Mouse (Mus musculus) CD8-positive naive resting alpha-beta T cell, adult 57 days (primary cell): ENCODE measurements around the gene Cxcr5. TPM values are rescaled to one million over a fixed set of nuclear protein-coding genes. Genes with fewer than 3 reads are reported as not detected.

Experiments used
- total RNA-seq: library from RNA; stranded (reverse); gene quantifications from one replicate; pipeline ENCODE4 v1.2.4, GENCODE M21; 2023

Cxcr5 gene
- total RNA-seq: 19.7 TPM

DNA sequence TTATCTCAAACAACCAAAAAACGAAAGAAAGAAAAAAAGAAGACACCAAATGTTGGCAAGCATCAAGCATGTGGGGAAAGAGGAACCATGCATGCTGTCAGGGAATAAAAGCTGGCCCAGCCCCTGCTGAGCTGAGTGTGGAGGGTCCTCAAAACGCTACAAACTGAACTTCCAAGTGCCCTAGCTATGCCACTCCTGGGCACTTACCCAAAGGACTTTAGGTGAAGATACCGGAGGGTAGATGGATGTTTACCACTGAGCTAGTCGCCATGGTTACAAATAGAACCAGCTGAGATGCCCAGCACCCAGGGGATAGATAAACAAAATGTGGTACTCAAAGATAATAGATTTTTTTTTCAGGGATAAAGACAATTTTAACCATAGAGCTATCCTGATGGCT lies at the start of gene Cxcr5:
Gene Cxcr5, minus strand, starts transcription at position 281 of the 400 bp plus-strand sequence.

DNA sequence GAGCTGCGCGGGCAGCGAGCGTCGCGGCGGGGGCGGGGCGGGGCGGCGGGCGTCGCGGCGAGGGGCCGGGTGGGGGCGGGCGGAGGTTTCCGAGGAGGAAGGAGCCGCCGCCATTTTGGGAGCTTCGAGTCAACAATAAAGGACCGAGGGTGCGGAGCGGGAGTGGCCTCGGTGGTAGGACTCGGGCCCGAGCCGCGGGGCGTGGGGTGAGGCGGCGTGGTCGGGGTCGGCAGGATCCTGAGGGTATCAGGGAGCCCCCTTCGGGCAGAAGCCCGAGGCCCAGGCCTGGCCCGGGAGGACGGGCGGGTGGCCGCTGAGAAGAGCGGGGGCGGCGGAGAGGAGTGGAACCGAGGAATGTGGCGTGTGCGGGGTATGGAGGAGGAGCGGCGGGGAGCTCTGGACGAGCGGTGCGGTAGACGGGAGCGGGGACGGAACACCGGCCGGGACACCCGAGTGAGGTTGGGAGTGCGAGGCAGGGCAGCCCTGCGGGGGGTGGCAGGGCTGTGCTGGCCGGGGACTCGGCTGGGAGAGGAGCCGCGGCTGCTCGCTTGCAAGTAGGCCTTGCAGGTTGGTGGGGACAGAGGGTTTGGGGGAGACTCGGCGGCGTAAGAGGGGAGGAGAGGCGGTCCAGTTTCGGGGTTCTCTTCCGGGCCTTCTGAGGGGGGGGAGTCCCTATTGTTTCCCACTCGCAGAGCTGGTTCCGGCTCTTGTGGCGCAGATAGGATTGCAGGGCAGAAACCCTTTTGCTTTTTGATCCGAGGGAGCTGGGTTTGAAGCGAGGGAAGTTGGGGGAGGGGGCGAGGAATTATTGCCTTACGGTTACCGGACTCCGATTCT lies 43.3 kb upstream of the Cxcr5 start, which contains the start of gene Ddx6:
Gene Ddx6, plus strand, starts transcription at position 114 of the 837 bp plus-strand sequence.

DNA sequence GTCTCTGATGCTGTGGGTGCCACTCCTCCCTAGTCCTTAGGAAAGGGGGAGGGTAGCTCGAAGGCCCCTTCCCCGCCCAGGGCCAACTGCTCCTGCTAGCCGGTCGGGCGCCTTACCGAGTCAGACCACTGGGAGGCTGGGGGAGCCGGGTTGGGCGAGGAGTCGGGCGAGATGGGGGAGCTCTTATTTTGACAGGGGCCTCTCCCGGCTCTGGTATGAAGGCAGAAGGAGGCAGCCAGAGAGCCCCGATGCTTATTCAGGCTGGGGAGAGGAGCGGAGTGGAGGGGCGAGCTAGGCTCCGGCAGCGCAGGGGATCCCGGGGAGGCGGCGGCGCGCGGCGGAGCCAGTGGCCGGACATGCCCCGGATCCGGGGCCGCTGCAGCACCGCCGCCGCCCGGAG lies 79.1 kb downstream of the Cxcr5 start, which contains the start of gene Bcl9l:
Gene Bcl9l, plus strand, starts transcription at position 274 of the 400 bp plus-strand sequence.

Other genes starting within 250 kb of the Cxcr5 start
- 22.2 TPM for gene C2cd2l, start 241.6 kb downstream of the Cxcr5 start, total RNA-seq
- gene Dpagt1, start 235.9 kb downstream of the Cxcr5 start, total RNA-seq: 8.9 TPM
- gene H2afx, start 227.2 kb downstream of the Cxcr5 start, total RNA-seq: 36.3 TPM
- gene Hmbs, start 217.6 kb downstream of the Cxcr5 start, total RNA-seq: 13.8 TPM
- gene Vps11, start 200.2 kb downstream of the Cxcr5 start, total RNA-seq: 53.0 TPM
- gene Hyou1, start 182.4 kb downstream of the Cxcr5 start, total RNA-seq: 55.7 TPM
- gene Slc37a4, start 165.0 kb downstream of the Cxcr5 start, total RNA-seq: 12.8 TPM
- 3,014 TPM for gene Rps25, start 154.7 kb downstream of the Cxcr5 start, total RNA-seq
- gene Trappc4, start 154.3 kb downstream of the Cxcr5 start, total RNA-seq: 42.5 TPM
- gene Ccdc84, start 143.3 kb downstream of the Cxcr5 start, total RNA-seq: 37.9 TPM
- not detected for gene Foxr1, start 120.7 kb downstream of the Cxcr5 start, total RNA-seq
- gene Upk2, start 106.9 kb downstream of the Cxcr5 start, total RNA-seq: not detected
- gene Bcl9l, start 79.1 kb downstream of the Cxcr5 start, total RNA-seq: 251 TPM
- 229 TPM for gene Ddx6, start 43.0 kb upstream of the Cxcr5 start, total RNA-seq
- gene Treh, start 111.4 kb upstream of the Cxcr5 start, total RNA-seq: not detected
- gene Phldb1, start 173.3 kb upstream of the Cxcr5 start, total RNA-seq: not detected
- gene Arcn1, start 206.0 kb upstream of the Cxcr5 start, total RNA-seq: 112 TPM
- gene Ift46, start 206.0 kb upstream of the Cxcr5 start, total RNA-seq: 67.6 TPM
- not detected for gene Tmem25, start 237.4 kb upstream of the Cxcr5 start, total RNA-seq
- gene Ttc36, start 241.2 kb upstream of the Cxcr5 start, total RNA-seq: 4.5 TPM